Mouse (Mus musculus): ENCODE data around the gene Sprtn. TPM values are rescaled to one million over a fixed set of nuclear protein-coding genes. Genes with fewer than 3 reads are reported as not detected.
A peak's percentile ranks its signal among the peaks of the same experiment; 100 is the strongest.

The Sprtn gene
- total RNA-seq, 4 experiments from 2014 or later = 13.2 to 16.5 (median 15.3) TPM

- DNase-seq (ENCODE audit: low spot score in 2 of 2) = no peak
Observed at GRCm38 (mm10) chr8:124944406-124944805, 46.7 kb downstream of the Sprtn start.

- peak in 1 of 2 experiments; percentile 39 for DNase-seq (ENCODE audit: low spot score in 2 of 2)
Observed at GRCm38 (mm10) chr8:124947865-124948732, 50.4 kb downstream of the Sprtn start.

GRCm38 (mm10) chr8:124948733-124949111, 51.0 kb downstream of the Sprtn start:
- DNase-seq (ENCODE audit: low spot score in 2 of 2) = no peak

GRCm38 (mm10) chr8:124949209-124950068, 51.8 kb downstream of the Sprtn start, which contains the start of gene Egln1:
Gene Egln1, minus strand, starts transcription at chr8:124949324.
- DNase-seq (ENCODE audit: low spot score in 2 of 2) = peak; percentile 36 to 55

- no peak for DNase-seq (ENCODE audit: low spot score in 2 of 2)
Observed at GRCm38 (mm10) chr8:124950069-124950456, 52.4 kb downstream of the Sprtn start.

- no peak for DNase-seq (ENCODE audit: low spot score in 2 of 2)
Observed at GRCm38 (mm10) chr8:124950865-124951264, 53.2 kb downstream of the Sprtn start.

- DNase-seq (ENCODE audit: low spot score in 2 of 2) = no peak
Observed at GRCm38 (mm10) chr8:124953188-124953587, 55.5 kb downstream of the Sprtn start.

- DNase-seq (ENCODE audit: low spot score in 2 of 2) = no peak
Observed at GRCm38 (mm10) chr8:124954572-124955082, 56.9 kb downstream of the Sprtn start.

Other genes starting within 250 kb of the Sprtn start
- 10 to 100 TPM; 69.6 to 81.2 (median 75.2) TPM for gene 2310022B05Rik, start 234.5 kb upstream of the Sprtn start, total RNA-seq (2022)
- 10 to 100 TPM; 42.9 to 55.7 (median 47.1) TPM for gene Ttc13, start 175.9 kb upstream of the Sprtn start, total RNA-seq (2022)
- 10 to 100 TPM; 13.3 to 17.5 (median 15.2) TPM for gene Arv1, start 175.7 kb upstream of the Sprtn start, total RNA-seq (2022)
- 1 to 10 TPM in 1 of 4 experiments, under 1 TPM in 3; 0.56 to 1.2 (median 0.73) TPM for gene Fam89a, start 146.1 kb upstream of the Sprtn start, total RNA-seq (2022)
- 1 to 10 TPM; 1.9 to 2.3 (median 2.1) TPM for gene Trim67, start 104.8 kb upstream of the Sprtn start, total RNA-seq (2022)
- gene Gnpat, start 34.9 kb upstream of the Sprtn start, total RNA-seq (2022) = 10 to 100 TPM; 55.9 to 63.9 (median 62.1) TPM
- gene 2810004N23Rik, start 34.8 kb upstream of the Sprtn start, total RNA-seq (2022) = 10 to 100 TPM; 18.2 to 23.4 (median 21.0) TPM
- 10 to 100 TPM; 33.0 to 34.5 (median 33.3) TPM for gene Exoc8, start 181 bp upstream of the Sprtn start, total RNA-seq (2022)
- gene Egln1, start 51.4 kb downstream of the Sprtn start, total RNA-seq (2022) = 10 to 100 TPM; 56.4 to 58.7 (median 58.4) TPM
- gene Tsnax, start 115.1 kb downstream of the Sprtn start, total RNA-seq (2022) = 100 to 1,000 TPM; 147 to 154 (median 150) TPM
- 1 to 10 TPM; 4.3 to 5.0 (median 4.8) TPM for gene Disc1, start 156.3 kb downstream of the Sprtn start, total RNA-seq (2022)